Mouse (Mus musculus): ENCODE data around the gene Myh3. TPM values are rescaled to one million over a fixed set of nuclear protein-coding genes. Genes with fewer than 3 reads are reported as not detected.
A peak's percentile ranks its signal among the peaks of the same experiment; 100 is the strongest.

Gene Myh3
- total RNA-seq, 1 experiment from 2014 or later: 0.07 TPM

DNA sequence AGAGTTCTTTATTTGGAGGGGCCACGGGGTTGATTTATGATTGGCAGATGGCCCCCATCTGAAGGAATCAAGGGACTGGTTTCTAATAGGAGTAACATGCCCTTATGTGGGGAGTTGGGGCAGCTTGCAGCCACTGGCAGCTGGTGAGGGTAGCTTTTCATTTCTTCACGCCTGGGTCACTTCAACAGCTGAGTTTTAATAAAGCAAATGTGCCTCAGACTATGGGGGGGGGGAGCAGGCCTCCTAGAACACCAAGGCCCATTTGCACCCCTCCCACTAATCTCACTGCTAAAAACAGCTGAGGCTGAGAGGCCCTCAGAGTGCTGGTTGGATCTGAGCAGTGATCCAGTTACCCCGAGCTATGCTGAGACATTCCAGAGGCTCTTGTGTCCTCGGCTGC lies 27.6 kb downstream of the Myh3 start:
- DNase-seq: no peak

DNA sequence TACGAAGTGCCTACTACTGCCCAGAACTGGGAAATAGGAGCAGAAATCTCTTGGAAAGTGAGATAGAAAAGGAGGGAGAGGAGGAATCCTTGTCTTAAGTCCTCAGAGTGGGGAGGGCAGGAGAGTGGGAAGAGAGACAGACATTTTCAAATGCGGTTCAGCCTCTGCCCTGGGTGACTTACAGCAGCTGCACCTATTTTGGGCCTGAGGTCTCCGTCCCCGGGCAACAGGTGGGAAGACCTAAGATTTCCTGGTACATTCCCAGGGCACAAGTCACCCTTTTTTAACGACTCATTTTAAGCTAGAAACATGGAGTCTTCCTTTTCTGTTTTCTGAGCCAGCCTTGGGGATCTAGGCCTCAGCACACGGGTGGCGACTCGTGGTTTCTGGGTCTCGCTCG lies 28.9 kb downstream of the Myh3 start:
- no peak for DNase-seq

- peak; percentile 75 for DNase-seq
These were observed 32.3 kb downstream of the Myh3 start for GRCm38 (mm10) chr11:67110168-67110948.

DNA sequence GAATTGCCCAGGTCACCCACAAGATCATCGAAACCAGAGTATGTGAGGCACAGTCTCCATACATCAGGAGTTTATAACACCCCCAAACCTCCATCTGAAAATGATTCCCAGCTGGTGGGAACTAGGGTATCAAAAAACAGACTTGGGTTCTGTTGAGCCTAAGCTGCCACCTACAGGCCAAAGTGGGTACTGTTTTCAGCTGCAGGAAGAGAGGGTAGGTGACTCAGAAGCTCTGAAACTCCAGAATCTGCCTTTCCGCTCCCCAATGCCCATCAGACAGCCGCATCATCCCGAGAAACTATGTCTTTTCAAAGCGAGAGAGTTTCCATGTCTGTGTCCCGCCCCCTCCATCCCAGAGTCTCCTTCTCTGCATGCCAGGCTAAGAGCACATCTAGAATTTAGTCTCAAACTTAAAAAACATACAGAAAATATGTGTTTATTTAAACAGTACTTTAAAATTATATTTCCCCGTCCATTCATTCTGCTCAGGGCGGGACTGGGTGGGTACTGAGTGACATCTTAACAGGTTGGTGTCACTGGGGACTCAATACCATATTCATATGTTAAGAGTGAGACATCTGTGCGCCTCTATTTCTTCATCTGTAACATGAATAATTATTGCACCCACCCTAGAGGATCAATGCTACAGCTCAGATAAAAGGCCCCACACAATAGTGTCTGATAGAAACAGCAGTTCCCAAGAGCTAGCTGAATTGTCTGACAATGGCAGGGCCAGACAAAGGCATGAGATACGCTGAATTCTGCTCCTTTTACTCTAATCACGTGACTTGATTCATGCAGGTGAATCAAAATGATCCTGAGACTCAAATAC lies 34.1 kb downstream of the Myh3 start:
- DNase-seq: peak; percentile 78

DNA sequence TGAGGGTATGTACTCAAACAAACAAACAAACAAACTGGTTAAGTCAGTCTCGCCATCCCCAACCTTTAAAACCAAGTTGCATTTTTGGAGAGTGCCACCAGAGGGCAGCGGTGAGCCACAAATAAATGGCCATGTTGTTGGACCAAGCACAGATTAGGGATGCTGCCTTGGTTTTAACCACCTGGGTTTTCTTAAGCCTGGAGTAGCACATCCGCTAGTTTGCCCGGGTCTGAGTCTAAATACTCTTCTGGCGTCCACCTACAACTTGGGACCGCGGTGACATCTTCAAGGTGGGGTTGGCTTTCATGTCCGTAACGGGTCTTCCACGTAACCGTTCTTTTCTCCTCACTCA lies 34.7 kb downstream of the Myh3 start:
- DNase-seq: peak; percentile 79

DNA sequence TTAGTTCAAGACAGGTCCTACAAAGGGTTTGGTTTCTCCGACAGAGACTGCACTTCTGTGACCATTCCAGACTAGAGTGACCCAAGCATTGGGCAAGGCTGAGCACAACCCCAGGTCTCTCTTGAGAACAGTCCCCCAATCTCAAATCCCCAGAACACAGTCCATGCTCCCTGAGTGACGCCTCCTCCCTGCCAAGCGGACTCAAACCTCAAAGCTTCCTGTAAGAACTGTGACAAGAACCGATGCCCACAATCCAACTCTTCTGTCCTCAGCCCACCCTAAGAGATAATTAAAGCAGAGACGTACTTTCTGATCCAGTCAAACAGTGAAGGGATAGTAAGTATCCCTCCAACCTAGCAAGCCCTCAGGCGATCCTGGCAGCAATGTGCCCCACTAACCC lies 35.3 kb downstream of the Myh3 start:
- no peak for DNase-seq

- DNase-seq: no peak
These were observed 36.2 kb downstream of the Myh3 start for GRCm38 (mm10) chr11:67114261-67114660.

- DNase-seq: no peak
These were observed 36.8 kb downstream of the Myh3 start for GRCm38 (mm10) chr11:67114901-67115300.

DNA sequence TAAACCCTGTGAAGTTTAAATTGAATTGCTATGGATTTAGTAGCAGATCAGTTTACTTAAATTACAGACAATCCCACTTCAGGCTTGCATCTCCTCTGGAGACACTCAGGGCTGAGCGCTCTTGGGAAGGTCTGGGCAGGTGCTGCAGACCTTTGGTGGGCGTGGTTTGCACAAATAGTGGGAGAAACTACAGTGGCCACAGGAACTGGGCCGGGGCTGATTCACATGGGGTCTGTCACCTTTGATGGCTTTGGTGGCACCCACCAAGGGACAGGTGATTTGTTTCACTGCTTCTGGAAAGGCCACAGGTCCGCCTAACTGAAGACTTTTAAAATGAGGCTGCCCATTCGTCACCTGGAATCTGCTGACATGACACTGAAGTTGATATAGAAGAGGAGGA lies 38.6 kb downstream of the Myh3 start:
- no peak for DNase-seq

GRCm38 (mm10) chr11:67119539-67120070 lies 41.5 kb downstream of the Myh3 start:
- no peak for DNase-seq

- DNase-seq: peak; percentile 30
These were observed 42.7 kb downstream of the Myh3 start for GRCm38 (mm10) chr11:67120697-67121294.

DNA sequence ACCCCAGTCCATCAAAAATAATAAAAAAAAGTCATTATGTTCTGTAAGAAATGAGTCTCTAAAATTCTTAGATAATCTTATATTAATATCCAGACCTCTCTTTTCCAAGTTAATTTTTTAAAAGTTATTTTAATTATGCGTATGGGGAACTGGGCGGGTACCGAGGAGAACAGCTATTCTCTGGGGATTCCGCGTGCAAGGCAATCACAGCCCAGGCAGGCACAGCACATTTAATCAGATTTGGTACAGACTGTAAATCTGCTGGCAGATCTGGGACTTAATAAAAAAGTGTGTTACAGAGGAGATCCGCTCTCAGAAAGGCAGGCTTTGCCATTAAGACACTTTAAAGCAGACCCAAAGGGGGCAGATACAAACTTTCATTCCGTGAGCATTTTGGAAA lies 46.8 kb downstream of the Myh3 start:
- no peak for DNase-seq

DNA sequence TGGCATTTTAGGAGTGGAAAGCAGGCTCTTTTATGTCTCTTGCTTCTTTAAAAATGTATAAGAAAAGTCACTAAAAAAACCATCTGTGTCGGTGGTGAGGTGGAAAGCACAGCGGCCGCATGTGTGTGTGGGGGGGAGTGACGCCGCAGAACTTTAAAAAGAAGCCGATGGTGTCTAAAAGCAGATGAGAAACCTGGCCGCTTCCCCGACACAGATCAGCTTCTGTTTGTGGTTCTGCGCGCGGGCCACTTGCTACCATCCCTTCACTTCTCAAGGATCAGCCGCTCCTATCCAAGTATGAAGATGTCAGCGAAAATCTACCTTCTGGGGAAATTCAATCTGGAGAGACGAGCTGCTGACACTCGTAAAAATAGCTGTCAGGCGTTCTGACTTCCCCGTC lies 47.3 kb downstream of the Myh3 start:
- no peak for DNase-seq

- no peak for DNase-seq
These were observed 55.4 kb downstream of the Myh3 start for GRCm38 (mm10) chr11:67133526-67133925.

DNA sequence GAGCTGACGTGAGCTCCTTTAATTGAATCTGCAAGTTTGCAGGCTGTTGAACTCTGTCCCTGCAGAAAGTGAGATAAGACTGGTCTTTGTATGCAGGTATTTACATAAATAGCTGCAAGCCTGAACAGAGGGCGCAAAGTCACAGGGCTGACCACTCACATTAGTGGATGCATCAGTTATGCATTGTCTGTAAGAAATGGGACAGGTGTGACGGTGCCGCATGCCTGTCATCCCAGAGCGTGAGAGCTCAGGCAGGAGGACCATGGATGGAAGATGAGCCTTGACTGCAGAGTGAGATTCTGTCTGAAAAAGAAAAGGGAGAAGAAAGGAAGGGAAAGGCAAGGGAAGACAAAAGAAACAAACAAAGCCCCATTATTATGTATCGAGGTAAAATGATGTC lies 56.6 kb downstream of the Myh3 start:
- no peak for DNase-seq

DNA sequence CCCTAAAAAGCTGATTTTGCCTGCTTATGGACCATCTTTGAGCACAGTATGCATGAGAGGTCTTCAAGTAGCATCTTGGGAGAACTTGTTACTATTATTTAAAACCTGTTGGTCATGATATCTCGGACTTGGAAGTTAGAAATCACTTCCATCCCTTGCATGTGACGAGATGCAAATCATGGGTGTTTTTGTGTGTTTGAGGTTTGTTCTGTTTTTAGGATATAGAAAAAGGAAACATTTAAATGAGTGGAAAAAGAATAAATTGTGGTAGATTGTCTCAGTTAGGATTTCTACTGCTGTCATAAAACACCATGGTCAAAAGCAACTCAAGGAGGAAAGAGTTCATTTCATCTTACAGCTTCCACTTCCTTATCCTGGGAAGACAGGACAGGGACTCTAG lies 57.4 kb downstream of the Myh3 start:
- DNase-seq: no peak

DNA sequence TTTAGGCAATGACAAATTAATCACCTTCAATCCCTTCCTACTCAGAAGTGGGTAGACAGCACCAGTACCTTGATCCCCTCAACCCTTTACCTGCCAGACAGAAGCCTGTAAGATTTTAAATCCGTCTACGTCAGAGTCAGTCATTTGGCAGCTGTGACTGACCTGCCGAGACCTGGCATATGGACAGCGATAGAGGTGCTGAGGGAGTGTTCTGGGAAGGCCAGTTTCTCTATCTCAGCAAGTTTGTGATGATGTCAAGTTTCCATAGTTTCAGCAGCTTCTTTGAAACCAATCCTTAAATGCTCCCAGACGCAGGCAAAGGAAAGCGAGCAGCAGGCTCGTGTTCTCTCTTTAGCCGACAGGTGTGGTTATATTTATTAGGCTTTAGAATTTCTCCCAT lies 61.5 kb downstream of the Myh3 start:
- no peak for DNase-seq

DNA sequence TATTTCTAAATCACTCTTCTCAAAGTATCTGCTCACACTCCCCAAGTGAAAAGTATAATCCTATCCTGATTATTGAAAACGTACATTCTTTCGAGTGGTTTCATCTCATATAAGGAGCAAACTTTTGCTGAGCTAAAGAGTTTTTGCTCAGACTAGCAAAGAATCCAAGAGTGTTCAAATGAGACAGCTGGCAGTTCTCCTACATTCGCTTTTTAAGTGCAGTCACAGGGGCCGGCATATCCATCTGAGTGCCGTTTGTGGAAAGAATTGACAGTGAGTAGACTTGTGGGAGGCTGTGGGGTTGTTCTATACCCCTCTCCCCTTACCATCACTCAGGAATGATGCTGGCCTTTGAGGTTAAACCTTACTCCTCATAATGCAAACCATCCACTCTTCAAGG lies 62.1 kb downstream of the Myh3 start:
- DNase-seq: no peak

GRCm38 (mm10) chr11:67141031-67141430 lies 62.9 kb downstream of the Myh3 start:
- DNase-seq: peak; percentile 15

- peak; percentile 59 for DNase-seq
These were observed 63.9 kb downstream of the Myh3 start for GRCm38 (mm10) chr11:67142047-67142446.

DNA sequence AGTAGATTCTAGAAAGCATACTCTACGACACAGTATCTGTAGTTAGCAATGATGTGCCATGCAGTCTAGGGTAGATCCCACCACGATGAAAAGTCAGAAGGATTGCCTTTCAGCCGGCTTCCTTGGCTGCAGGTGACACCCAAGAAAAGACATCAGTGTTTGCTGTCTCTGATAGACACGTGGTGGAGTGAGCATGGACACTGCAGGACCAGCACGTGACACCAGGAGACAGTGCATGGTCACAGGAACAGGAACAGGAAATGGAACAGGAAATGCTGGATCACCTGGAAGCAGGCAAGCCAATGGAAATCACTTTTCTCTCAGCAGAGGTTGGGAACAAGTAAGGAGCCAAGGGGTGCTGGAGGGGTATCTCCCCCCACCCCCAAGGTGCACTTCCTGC lies 65.0 kb downstream of the Myh3 start:
- DNase-seq: no peak

GRCm38 (mm10) chr11:67143863-67144498 lies 65.9 kb downstream of the Myh3 start:
- no peak for DNase-seq
